Mouse (Mus musculus): ENCODE results near the gene Gpd1.
"Not testable (repeated sequence)": the region's sequence is repeated elsewhere in the genome, so short reads cannot be mapped to it uniquely, and the experiment has no call there.

Gene Gpd1

DNA sequence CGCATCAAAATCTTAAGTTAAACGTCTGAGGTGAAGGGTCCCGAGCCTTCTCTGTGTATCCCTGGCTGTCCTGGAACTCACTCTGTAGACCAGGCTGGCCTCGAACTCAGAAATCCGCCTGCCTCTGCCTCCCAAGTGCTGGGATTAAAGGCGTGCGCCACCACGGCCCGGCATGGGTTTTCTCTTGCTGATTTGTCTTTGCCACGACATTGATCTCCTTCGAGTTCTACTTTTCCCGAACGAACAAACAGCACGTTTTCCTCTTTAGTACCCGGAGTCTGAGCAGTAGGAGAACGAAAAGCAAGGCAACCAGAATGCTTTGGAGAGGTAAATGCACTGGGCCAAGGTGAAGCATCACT, 15.7 kb upstream of the Gpd1 start:
- DNase-seq (ENCODE audit: low spot score in 2 of 2): not testable (repeated sequence)

DNA sequence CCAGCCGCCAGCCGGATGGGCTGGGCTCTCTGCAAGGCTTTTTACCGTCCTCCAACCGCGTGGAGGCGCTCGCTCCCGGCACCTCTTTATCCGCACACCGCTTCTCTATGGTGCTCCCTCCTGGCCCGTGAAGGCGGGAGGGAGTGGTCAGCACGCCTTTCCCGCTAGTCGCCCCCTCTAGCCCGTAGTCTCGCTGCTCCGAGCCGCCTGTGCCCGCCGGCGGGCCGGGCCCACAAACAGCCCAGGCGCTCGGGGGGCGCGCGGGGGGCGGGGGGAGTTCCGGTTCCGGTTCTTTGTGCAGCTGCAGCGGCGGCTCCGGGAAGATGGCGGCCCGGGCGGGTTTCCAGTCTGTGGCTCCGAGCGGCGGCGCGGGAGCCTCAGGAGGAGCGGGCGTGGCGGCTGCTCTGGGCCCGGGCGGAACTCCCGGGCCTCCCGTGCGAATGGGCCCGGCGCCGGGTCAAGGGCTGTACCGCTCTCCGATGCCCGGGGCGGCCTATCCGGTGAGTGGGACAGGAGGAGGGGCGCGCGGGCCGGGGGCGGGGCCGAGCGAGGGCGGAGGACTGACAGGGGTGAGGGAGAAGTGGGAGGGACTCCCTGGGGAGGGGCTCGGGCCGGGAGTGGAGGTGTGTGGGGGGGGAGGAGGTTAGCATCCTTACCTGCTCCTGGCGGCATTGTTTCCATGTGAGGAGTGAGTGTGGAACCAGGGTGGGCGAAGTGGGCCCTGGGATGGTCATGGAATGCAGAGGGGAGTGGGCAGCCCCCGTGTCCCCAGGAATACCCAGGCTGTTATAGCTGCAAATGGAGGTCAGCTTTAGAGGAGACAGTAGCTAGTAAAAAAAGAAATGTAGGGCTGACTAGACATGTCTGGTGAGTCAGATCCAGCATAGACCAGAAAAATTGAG, 15.1 kb upstream of the Gpd1 start, which contains the start of gene Smarcd1:
Gene Smarcd1 (plus strand): TSS at position 131 of the 902 bp plus-strand sequence.
- peak; percentile 91 to 95 for DNase-seq (ENCODE audit: low spot score in 2 of 2)

DNA sequence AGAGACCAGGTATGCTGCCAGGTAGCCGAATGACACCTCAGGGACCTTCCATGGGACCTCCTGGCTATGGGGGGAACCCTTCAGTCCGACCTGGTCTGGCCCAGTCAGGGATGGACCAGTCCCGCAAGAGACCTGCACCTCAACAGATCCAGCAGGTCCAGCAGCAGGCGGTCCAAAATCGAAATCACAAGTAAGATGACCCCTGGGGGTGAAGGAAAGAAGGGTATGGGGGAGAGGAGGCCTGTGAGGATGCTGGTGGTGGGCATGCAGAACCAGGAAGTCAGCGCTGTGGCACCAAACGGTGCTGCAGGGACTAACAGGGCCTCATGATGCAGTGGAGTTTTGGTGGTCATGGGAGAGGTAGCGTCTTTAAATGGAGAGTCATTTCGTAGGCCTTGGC, 14.2 kb upstream of the Gpd1 start:
- no peak for DNase-seq (ENCODE audit: low spot score in 2 of 2)

DNA sequence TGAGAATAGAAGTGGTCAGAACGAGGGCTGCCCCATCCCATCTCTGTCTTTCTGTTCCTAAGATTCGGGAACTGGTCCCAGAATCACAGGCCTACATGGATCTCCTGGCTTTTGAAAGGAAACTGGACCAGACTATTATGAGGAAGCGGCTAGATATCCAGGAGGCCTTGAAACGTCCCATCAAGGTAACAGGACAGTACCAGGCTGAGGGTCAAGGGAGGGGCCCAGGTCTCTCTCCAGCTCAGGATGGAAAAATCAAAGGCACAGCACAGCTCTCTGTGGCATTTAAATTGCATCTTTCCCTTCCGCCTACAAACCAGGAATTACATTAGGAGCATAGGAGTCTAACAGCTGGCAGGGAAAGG, 13.7 kb upstream of the Gpd1 start:
- no peak for DNase-seq (ENCODE audit: low spot score in 2 of 2)

DNA sequence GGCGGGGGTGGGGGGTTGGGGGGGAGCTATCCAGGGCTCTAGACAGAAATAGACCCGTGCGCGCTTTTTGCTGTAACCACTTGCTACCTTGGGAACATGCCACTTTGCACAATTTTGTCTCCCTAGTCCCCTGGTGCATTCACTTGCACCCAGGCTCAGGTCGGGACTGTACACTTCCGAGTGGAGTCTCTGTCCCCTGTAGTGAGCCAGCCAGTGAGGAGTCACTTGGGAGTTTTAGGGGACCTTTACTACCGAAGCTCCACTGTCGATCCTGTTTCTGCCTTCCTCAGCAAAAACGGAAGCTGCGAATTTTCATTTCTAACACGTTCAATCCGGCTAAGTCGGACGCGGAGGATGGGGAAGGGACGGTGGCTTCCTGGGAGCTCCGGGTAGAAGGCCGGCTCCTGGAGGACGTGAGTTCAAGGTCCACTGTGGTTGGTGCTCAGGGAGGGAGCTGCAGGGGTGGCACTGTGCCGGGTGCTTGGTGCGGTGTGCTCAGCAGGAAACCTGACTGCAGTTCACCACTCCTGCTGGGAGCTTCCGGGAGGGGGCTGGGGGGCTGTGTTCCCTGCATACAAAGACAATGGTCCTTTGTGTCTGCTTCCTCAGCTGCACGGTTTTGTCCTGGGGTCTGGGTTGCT, 13.2 kb upstream of the Gpd1 start:
- DNase-seq (ENCODE audit: low spot score in 2 of 2): no peak

DNA sequence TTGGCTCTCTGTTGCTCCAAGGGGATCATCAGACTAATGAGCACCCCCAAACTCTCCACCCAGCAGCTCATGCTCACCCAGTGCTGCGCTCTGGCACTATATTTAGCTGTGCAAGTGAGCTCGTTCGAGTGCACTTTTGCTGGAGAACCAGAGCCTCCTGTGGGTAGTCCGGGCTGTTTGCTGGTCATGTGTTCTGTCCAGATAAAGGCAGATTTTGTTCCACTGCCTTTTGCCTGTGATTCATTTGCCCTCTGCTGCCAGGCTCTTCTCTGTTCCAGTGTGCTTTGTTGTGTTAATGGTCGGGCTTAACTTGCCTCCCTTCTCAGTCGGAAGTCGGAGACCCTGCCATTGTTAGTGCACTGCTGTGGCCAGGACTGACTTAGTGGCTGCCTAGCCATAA, 12.4 kb upstream of the Gpd1 start:
- no peak for DNase-seq (ENCODE audit: low spot score in 2 of 2)

DNA sequence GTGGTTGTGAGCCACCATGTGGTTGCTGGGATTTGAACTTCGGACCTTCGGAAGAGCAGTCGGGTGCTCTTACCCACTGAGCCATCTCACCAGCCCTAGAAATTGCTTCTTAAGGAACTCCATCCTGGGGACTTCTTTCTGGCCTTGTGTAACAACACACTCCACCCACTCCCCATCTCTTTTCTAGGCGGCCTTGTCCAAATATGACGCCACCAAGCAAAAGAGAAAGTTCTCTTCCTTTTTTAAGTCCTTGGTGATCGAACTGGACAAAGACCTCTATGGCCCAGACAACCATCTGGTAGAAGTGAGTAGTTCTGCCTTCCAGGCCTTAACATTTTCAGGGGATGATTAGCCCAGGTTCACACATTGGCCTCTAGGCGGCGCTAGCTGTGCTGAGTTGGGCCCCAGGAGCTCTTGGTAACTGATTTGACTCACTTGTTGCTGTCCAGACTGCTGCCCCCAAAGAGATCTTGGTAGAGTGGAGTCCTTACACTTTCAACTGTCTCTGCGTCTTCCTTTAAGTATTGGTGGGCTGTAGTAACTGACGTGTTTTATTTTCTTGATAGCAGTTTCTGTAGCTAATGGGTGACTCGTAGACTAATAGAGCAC, 11.8 kb upstream of the Gpd1 start, which contains the start of gene Gm17349:
Gene Gm17349 (minus strand): TSS at position 51 of the 609 bp plus-strand sequence.
- no peak for DNase-seq (ENCODE audit: low spot score in 2 of 2)

DNA sequence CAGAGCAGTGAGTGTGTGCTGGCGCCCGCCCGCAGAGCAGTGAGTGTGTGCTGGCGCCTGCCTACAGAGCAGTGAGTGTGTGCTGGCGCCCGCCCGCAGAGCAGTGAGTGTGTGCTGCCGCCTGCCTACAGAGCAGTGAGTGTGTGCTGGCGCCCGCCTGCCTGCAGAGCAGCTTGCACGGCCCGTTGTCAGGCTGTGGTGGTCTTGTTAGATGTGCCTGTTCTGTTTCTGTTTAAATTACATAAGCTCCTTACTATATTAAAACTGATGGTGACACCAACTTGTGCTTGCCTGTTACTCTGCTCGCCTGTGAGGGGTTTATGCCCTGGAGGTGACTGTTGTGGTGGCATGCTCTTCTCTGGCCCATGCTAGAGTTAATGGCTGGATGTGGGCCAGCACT, 9.1 kb upstream of the Gpd1 start:
- DNase-seq (ENCODE audit: low spot score in 2 of 2): no peak

DNA sequence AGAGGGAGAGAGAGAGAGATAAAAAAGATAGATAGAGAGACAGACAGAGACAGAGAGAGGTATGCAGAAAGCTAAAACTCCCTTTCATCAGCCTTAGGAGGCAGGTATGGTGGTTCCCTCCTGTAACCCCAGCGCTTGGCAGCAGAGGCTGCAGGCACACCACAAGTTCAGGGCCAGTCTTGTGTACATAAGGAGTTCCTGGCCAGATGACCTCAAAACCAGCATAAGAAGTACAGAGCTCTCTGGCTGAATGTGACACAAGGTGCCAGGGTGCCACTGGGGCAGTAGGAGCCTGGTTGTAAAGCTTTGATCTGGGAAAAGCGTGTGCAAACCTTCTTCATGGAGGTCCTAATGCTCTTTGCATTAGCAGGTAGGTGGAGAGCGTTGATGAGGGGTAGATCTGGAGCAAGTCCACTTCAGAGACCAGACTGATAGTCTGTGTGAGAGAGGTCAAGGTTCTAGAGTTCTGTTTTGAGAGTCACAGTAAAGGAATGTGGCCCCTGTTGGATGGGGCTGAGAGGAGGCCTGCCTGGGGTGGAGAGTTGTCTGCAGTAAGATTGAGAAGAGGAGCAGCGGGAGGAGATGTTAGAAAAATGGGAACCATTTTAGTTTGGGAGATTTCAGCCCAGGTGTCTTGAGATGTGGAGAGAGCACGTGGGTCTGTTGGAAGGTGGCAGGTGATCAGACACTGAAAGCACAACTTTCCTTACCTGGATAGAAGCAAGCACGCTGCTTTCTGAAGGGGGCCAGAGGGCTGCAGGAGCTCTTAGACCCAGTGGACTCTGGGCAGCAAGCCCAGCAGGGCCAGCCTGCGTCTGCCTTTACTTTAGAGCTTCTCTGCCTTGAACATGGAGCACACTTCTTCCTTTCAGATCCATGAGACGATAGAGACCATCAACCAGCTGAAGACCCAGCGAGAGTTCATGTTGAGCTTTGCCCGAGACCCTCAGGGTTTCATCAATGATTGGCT, 6.8 kb upstream of the Gpd1 start:
- no peak for DNase-seq (ENCODE audit: low spot score in 2 of 2)

DNA sequence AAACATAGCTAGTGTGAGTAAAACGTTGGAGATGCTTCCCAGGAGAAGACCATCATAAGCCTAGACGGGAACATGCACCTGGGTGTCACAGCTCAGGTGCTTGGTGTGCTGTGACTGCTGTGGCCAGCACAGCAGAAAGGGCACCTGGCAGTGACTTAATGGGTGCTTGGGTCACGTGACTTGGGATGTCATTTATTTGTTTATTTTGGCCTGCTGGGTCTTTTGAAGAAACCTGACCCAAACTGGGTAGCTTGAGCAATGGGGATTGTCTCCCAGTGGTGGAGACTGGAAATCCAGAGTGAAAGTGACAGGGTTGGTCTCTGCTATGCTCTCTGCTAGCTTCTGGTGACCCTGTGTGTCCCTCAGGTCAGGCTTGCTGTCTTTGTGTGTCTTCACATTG, 5.8 kb upstream of the Gpd1 start:
- DNase-seq (ENCODE audit: low spot score in 2 of 2): no peak

DNA sequence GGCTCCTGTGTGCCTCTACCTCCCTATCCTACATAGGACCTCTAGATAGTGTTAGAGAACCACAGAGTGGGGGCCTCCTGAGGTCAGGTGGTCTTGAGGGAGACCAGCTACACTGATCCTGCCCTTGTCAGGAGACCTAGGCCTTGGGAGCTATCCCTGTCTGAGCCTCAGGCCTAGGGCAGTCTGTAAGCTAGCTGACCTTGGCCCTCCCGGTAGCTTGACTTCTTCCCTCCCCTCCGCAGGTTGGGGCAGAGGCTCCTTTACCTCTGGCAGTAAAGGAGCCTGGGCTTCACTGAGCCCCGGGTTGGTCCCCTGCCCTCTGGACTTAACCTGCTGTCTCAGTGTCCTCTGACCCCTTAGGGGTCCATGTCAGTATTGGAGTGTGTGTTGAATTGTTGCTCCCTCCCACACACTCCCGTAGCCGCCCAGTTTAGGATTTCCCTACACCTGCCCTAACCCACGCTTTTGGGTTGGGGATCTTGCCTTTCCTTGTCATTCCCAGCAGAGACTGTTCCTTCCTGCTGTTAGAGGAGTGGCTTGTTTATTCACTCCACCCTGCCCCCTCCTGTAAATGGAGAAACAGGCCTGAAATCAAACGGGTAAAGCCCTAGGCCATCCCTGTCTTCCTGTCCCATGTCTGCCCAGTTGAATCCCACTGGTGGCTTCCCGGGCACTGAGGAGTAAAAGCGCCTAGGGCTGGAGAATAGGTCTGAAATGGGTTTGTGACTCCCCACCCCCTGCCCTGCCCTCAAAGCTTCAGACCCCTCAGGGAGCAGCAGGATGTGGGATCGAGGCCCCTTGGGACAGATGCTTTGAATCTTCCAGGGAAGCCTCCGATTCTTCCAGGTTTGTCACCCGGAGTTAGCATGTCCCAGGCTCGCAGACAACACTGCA, 4.4 kb upstream of the Gpd1 start:
- DNase-seq (ENCODE audit: low spot score in 2 of 2): no peak

DNA sequence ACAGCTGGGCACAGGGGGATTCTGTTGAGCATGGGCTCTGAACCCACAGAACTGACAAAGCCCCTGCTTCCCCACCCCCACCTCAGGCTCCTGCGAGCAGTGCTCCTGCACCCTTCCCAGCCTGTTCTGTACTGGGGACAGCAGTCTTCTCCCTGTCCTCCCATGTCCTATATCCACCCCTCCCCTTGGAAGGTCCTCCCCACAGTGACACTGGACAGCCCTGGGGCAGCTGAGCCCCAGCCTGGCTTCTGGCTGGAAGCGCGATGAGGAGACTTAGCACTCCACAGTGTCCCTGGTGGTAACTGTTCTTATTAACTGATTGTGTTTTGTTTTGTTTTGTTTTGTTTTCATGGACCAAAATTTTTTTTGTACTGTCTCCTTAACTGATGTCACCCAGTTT, 3.7 kb upstream of the Gpd1 start:
- no peak for DNase-seq (ENCODE audit: low spot score in 2 of 2)

DNA sequence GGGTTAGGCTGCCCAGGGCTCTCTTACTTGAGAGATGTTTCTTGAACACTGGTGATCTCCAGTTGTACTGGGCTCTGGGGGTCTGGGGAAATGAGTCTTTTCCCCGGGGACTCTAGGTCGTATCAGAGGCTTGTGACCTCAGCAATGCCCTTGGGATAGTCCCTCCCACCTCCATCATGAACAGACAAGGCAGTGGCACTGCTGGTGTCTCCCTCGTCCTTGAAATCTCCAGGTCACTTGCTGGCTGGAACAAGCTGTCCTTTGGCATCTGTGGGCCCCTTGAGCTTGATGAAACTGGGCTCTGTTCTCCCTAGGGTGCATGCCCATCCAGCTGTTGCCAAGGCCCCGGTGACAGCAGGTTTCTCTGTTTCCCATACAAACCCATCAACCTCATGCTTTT, 3.1 kb upstream of the Gpd1 start:
- no peak for DNase-seq (ENCODE audit: low spot score in 2 of 2)

DNA sequence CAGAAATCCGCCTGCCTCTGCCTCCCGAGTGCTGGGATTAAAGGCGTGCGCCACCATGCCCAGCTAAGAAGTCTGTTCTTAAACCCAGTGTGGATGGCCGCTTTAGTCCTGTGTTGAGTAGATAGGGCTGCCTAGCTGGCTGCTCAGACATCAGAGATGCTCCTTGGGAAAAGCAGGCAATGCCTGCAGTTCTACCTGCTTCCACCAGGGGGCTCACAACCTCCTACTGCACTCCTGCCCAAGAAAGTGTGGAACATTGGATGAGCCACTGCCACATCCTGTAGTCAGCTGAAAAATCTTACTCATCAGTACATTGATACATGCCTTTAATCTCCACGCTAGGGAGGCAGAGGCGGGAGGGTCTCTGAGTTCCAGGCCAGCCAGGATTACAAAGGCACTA, 2.5 kb upstream of the Gpd1 start:
- DNase-seq (ENCODE audit: low spot score in 2 of 2): peak; percentile 76 to 82

DNA sequence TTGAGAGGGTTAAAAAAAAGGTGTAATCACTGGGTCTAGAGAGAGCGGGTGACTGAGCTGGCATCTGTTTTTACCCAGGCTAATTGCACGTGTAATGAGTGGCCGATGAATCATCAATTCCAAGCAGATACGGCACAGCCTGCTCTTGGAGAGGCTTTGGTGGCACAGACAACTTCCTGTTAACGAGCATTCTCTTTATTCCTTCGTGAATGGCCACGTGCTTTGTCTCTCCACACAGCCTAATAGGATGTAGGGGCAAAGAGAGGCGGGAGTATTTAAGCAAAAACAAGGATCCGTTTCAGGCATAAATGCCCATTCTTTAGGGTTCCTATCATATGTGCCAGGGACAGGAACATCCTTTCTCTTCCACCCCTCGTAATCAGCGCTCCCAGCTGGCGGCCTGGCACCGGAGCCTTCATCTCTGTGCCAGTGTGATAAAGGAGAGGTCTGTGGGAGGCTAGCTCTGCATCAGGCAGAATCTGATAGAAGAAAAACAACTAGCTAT, 1.9 kb upstream of the Gpd1 start:
- DNase-seq (ENCODE audit: low spot score in 2 of 2): peak in 1 of 2 experiments; percentile 61

DNA sequence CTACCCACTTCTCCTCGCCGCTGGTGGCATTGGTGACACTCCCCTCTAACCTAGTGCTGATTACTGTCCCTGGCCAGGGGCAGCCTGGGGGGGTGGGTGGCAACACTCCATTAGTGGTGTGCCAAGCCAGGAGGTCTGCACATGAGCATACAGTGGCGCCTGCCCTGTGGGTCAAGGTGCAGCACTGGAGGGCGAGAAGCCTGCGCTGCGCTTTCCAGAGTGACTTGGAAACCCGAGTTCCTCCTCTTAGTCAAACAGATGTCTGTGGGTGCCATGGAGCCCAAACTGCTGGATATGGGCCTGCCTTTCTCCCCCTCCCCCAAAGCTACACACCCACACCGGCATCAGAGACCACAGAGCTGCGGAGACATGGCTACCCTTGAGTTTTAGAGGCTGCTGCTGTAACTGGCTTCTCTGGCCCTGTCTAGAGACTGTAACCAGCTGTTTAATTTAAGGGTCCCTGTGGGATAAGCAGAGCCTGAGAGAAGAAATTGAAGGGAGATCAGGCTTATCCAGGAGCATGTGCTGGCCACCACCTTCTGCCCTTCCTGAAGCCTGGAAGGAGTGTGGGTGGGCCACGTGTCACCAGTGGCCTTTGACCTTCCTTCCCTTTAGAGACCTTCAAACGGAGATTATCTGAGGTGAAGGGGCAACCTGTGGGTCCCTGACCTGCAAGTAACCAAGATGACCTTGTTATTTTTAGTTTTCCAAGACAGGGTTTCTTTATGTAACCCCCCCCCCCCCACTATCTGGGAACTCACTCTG, 1.2 kb upstream of the Gpd1 start:
- DNase-seq (ENCODE audit: low spot score in 2 of 2): no peak

DNA sequence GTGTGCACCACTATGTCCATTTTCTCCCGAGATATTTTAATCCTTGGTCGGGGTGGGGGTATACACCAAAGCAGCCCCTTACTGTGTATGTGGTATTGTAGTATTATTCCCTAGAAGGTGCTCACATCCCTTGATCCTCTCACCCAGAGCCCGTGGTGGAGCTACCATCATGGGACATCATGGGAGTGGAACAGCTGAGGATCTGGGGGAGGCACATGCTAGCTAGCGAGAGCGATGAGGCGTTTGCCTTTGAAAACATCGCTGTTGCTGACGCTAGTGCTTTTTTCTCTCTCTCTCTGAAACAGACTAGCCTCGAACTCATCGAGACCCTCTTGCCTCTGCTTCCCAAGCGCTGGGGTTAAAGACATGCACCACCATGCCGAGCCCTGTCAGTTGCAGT, 501 bp upstream of the Gpd1 start:
- DNase-seq (ENCODE audit: low spot score in 2 of 2): no peak

DNA sequence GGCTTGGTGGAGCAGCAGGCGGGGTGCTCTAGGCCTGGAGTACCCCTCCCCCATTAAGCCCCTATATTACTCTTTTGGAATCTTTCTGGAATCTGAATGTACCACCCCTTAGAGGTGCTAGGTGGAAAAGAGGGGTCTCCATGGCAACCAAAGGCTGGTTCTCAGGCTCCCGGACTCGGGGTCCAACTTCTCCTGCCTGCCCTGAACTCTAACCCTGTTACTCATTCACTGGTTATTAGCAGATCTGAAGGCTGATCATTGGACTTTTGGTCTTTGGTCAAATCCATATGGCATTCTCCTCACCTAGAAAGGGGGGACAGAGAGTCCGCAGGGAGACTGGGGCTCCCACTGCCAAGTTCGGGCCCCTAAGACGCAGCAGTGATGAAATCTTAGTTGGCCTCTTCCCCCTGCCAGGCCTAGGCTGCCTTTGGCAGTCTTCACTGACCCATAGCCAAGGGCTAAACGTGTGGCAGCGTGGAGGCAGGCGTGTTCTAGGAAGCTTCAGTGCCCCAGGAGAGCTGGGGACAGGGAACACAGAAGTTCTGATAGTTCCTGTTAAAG, 1.2 kb downstream of the Gpd1 start:
- DNase-seq (ENCODE audit: low spot score in 2 of 2): no peak

DNA sequence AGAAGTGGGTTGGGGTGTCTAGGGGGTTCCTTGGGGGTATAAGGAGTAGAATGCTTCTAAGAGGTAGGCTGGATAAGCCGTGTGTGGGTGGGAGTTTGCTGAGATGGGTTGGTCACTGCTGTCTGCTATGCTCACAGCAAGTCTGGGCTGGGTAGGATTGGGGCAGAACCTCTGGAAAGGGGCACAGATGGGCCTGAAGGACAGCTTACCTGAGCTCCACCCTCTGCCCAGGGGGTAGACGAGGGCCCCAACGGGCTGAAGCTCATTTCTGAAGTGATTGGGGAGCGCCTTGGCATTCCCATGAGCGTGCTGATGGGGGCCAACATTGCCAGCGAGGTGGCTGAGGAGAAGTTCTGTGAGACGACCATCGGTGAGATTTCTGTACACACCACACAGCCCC, 2.5 kb downstream of the Gpd1 start:
- no peak for DNase-seq (ENCODE audit: low spot score in 2 of 2)

Measured in frontal cortex, postnatal 10 days (tissue).